Mouse (Mus musculus) kidney, adult 2 months (tissue): ENCODE results near the gene Rnf31.

Experiments used
- CTCF ChIP-seq: fragments of 200-500 bp; conservative IDR thresholded peaks from 2 replicates; pipeline ENCODE4 v1.5.1; 2011; ENCODE audit warnings: low read depth, mild to moderate bottlenecking, control low read depth, low read length, moderate library complexity, mixed read lengths; ENCODE audit not compliant: insufficient read depth, insufficient read length
- POLR2A ChIP-seq: fragments of 200-500 bp; IDR thresholded peaks from one replicate; pipeline ENCODE4 v1.6.1; 2011; ENCODE audit warnings: low read depth, low read length, control low read depth

DNA sequence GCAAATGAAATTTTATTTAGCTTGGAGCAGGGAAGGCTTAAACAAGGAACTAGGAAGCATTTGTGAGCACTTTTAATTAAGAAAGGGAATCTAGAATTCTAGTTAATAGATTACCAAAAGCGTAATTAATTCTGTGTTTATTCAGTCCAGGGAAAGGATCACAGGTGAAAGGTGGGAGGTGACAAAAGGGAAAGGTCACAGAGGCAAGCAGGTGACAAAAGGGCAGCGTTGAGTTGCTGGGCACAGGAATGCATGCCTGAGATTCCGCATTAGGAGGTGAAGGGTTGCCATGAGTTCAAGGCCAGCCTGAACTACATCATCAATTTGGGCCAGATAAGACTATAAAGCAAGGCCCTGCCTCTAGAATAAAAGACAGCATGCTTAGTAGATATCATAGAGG is 24.0 kb upstream of the Rnf31 start:
- TF ChIP-seq POLR2A, result no peak
- no peak for TF ChIP-seq CTCF
